Mouse (Mus musculus) right cerebral cortex, postnatal 36 days (tissue): Measurements from ENCODE around the gene Dazap1.

Experiments used
- DNase-seq, 2 experiments: peaks; one replicate each; pipeline ENCODE4 v3.0.0; 2022; ENCODE audit warnings: low spot score in 2 of 2, mixed read lengths in 1 of 2

Gene Dazap1

GRCm38 (mm10) chr10:80298571-80299281 is 37.4 kb downstream of the Dazap1 start:
- DNase-seq: peak; percentile 90 to 91

- no peak for DNase-seq
Observed at GRCm38 (mm10) chr10:80299301-80299700, 38.0 kb downstream of the Dazap1 start.

- DNase-seq: no peak
Observed at GRCm38 (mm10) chr10:80299824-80300223, 38.5 kb downstream of the Dazap1 start.

- DNase-seq: no peak
Observed at GRCm38 (mm10) chr10:80300672-80301181, 39.4 kb downstream of the Dazap1 start.

GRCm38 (mm10) chr10:80301256-80302081 is 40.2 kb downstream of the Dazap1 start:
- DNase-seq: no peak

GRCm38 (mm10) chr10:80302082-80302355 is 40.7 kb downstream of the Dazap1 start:
- no peak for DNase-seq

GRCm38 (mm10) chr10:80302471-80302881 is 41.2 kb downstream of the Dazap1 start:
- DNase-seq: peak in 1 of 2 experiments; percentile 68

- no peak for DNase-seq
Observed at GRCm38 (mm10) chr10:80304458-80304857, 43.2 kb downstream of the Dazap1 start.

GRCm38 (mm10) chr10:80304862-80305261 is 43.6 kb downstream of the Dazap1 start:
- no peak for DNase-seq

GRCm38 (mm10) chr10:80311560-80311959 is 50.3 kb downstream of the Dazap1 start:
- peak in 1 of 2 experiments; percentile 5 for DNase-seq

GRCm38 (mm10) chr10:80312586-80313504 is 51.6 kb downstream of the Dazap1 start:
- peak in 1 of 2 experiments; percentile 18 for DNase-seq

- DNase-seq: no peak
Observed at GRCm38 (mm10) chr10:80313627-80314201, 52.4 kb downstream of the Dazap1 start.

- DNase-seq: no peak
Observed at GRCm38 (mm10) chr10:80314494-80315001, 53.3 kb downstream of the Dazap1 start.

- no peak for DNase-seq
Observed at GRCm38 (mm10) chr10:80315315-80315714, 54.0 kb downstream of the Dazap1 start.

- DNase-seq: no peak
Observed at GRCm38 (mm10) chr10:80316359-80316781, 55.1 kb downstream of the Dazap1 start.

GRCm38 (mm10) chr10:80317011-80317410 is 55.7 kb downstream of the Dazap1 start:
- DNase-seq: no peak

GRCm38 (mm10) chr10:80320340-80320760 is 59.1 kb downstream of the Dazap1 start, which contains the start of gene 2310011J03Rik:
TSS of gene 2310011J03Rik (minus strand) at chr10:80320537.
- peak; percentile 91 to 92 for DNase-seq

- DNase-seq: no peak
Observed at GRCm38 (mm10) chr10:80321014-80321669, 59.9 kb downstream of the Dazap1 start.

- no peak for DNase-seq
Observed at GRCm38 (mm10) chr10:80321670-80322581, 60.6 kb downstream of the Dazap1 start.
